Mouse (Mus musculus) left cerebral cortex, postnatal 10 days (tissue): Measurements from ENCODE around the gene Olfr978. TPM values are rescaled to one million over a fixed set of nuclear protein-coding genes. Genes with fewer than 3 reads are reported as not detected.
"Not testable (repeated sequence)": the region's sequence is repeated elsewhere in the genome, so short reads cannot be mapped to it uniquely, and the experiment has no call there.

Experiments used
- DNase-seq, 2 experiments: peaks; one replicate each; pipeline ENCODE4 v3.0.0; 2021 to 2022; ENCODE audit warnings: low spot score in 2 of 2, mixed read lengths in 1 of 2; ENCODE audit errors: extremely low spot score in 1 of 2
- intact Hi-C: fragments of 180-260 bp; cut with DNase I; formaldehyde crosslinking; loops from one replicate; pipeline ENCODE4 v1.15.1; 2025
- total RNA-seq, 2 experiments: library from RNA; stranded (reverse); gene quantifications; 2 replicates each; pipeline ENCODE4 v1.2.3; 2021

Olfr978 gene
- total RNA-seq: not detected

DNA sequence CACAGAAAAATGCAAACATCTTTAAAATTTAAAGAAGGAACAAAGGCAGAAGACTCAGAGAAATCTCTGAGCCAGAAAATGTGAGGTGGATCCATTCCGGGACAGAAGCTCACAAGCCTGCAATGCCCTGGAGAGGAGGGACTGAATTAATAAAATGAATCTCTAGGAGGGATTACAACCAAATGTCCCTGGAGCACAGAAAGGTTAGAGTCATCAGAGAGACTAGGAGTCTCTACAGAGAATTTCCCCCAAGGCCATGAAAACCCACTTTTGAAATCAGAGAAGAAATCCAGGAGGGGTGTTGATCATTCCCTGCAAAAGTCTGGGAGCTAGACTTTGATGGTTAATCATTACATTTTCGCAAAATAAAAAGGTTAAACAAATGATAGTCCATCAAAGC, at the start of gene Olfr978:
Gene Olfr978, plus strand, starts transcription at position 301 of the 400 bp plus-strand sequence.
- DNase-seq: no peak
- intact Hi-C loops: no loop called here

DNA sequence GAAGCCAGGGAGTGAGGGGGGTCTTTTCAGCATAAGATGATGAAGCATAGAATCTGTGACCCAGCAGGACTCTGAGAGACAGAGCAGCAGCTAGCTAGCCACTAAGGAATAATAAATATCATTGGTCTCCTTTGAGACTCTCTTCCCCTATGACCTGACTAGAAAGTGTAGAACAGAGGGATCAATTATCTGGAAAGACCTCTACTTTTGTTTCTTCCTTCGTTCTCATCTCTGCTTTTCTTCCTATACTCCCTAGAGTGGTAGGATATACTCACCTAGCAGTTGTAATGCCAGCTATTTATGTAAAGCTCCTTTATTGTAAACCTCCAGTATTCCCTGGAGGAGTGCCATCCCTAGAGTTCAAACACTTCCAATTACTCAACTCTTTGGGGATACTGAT, 40.0 kb upstream of the Olfr978 start, which contains the start of gene Olfr975:
Gene Olfr975, minus strand, starts transcription at position 101 of the 400 bp plus-strand sequence.
- intact Hi-C loops: no loop called here
- no peak for DNase-seq

DNA sequence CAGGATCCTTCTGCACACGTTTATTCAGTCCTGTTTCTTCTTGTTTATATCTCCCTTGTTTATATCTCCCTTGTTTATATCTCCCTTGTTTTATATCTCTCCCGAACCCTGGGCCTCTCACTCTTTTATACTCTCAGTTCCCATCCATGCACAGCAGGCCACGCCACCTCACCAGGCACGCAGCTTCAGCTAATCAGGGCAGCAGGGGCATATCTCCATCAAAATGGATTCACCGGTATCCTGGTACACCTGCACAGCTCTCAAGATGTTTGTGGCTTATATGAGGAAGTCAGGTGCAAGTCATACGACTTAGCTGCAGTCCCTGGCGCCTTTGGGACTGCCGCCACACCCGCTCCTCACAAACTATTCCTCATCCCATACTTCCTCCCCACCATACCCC, 30.9 kb upstream of the Olfr978 start, which contains the start of gene Olfr976:
Gene Olfr976, minus strand, starts transcription at position 101 of the 400 bp plus-strand sequence.
- DNase-seq, intact Hi-C loops: not testable (repeated sequence)

DNA sequence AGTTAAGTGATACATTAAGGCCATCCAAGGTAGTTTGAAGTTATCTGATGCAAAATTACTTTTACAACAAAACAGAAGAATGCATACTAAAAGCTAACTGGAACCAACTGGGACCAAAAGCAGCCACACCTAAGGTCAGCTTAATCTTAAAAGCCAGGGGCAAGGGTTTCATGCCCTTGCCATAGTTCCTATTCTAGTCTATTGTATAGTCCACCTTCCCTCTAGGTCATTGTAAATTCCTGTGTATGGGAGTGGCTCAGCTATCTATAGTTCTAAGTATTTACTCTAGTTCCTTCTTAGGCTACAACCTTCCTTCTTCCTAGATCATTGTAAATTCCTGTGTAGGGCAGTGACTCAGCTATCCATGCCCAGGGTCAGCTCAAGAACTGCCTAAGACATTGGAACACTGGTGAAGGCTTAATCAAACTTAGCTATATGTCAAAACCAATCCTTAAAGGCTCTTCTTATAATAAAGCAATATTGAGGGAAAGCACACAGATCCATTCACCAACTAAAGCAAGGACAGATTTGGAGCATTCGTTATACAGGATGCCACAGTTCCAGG, 15.2 kb upstream of the Olfr978 start:
- intact Hi-C loops, DNase-seq: not testable (repeated sequence)

DNA sequence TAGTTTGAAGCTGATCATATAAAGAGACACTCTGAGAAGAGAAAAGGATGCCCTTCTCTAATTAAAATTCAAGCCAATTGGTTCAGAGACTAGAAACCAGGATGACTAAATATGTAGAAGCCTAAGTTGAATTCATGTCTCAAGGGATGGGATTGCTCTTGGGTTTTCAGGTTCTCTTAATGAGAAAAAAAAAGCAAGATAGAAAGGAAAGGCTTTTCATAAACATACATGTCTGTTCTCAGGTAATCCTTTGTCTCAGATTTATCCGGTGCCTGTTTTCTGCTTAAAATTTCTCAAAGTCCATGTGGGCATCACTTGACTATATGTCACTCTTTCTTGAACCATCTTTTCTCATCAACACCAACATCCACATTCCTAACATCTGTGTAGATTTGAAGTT, 11.5 kb downstream of the Olfr978 start, which contains the start of gene Olfr979:
Gene Olfr979, minus strand, starts transcription at position 101 of the 400 bp plus-strand sequence.
- DNase-seq: no peak

DNA sequence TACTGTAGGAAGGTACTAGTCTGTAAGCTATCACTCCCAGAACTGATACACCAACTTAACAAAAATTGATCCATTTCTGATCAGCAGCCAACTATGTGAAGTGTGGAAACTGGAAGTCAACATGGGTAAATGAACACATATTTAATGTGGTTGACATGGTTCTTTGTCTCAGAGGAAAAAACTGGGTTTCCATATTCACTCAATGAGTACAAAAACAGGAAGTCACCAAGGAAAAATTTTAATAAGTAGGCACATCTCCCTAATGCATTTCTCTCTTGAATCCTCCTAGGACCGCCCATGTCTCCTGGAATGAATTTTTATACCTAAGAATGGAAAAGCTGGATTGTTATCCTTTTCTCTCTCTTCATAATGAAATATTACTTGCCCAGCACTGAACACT, 17.6 kb downstream of the Olfr978 start, which contains the start of gene Olfr980:
Gene Olfr980, minus strand, starts transcription at position 101 of the 400 bp plus-strand sequence.
- no peak for DNase-seq
- intact Hi-C loops: no loop called here

More for the DNA sequence above, 11.5 kb downstream of the Olfr978 start, which contains the start of gene Olfr979:
- intact Hi-C loops: no loop called here

DNA sequence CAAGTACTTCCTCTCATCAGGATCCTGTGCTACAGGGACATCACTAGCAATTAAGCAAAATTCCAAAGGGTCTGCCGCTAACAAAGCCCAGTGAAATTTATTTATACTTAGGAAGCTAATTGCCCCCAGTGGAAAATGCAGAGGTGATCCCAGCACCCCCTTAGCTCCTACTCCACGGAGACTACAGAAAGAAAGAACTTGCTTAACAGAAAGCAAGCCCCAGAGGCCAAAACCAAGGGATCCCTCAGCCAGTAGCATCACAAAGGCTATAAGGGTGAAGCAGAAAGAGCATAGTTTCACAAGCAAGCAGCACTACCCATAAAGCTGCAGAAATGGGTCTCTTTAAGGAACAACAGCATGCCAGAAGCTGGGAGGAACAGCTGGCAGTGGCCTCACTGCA, 29.3 kb downstream of the Olfr978 start, which contains the start of gene Olfr981:
Gene Olfr981, plus strand, starts transcription at position 301 of the 400 bp plus-strand sequence.
- intact Hi-C loops: no loop called here
- DNase-seq: no peak

Other genes starting within 250 kb of the Olfr978 start
- gene Olfr967, start 245.9 kb upstream of the Olfr978 start, total RNA-seq: not detected
- not detected for gene Olfr968, start 208.9 kb upstream of the Olfr978 start, total RNA-seq
- gene Olfr969, start 201.2 kb upstream of the Olfr978 start, total RNA-seq: not detected
- not detected for gene Olfr970, start 183.3 kb upstream of the Olfr978 start, total RNA-seq
- not detected for gene Olfr971, start 155.2 kb upstream of the Olfr978 start, total RNA-seq
- not detected for gene Olfr972, start 125.7 kb upstream of the Olfr978 start, total RNA-seq
- gene Olfr229, start 84.8 kb upstream of the Olfr978 start, total RNA-seq: not detected
- not detected for gene Olfr974, start 54.6 kb upstream of the Olfr978 start, total RNA-seq
- gene Olfr975, start 40.1 kb upstream of the Olfr978 start, total RNA-seq: not detected
- gene Olfr976, start 31.0 kb upstream of the Olfr978 start, total RNA-seq: not detected
- not detected for gene Olfr979, start 11.4 kb downstream of the Olfr978 start, total RNA-seq
- gene Olfr980, start 17.5 kb downstream of the Olfr978 start, total RNA-seq: not detected
- gene Olfr981, start 29.4 kb downstream of the Olfr978 start, total RNA-seq: not detected
- gene Olfr982, start 81.7 kb downstream of the Olfr978 start, total RNA-seq: not detected
- not detected for gene Olfr983, start 101.5 kb downstream of the Olfr978 start, total RNA-seq
- not detected for gene Olfr984, start 122.1 kb downstream of the Olfr978 start, total RNA-seq
- gene Olfr985, start 138.1 kb downstream of the Olfr978 start, total RNA-seq: not detected
- not detected for gene Tmem225, start 156.0 kb downstream of the Olfr978 start, total RNA-seq
- gene Olfr986, start 188.8 kb downstream of the Olfr978 start, total RNA-seq: not detected
- gene Zfp202, start 200.2 kb downstream of the Olfr978 start, total RNA-seq: 1 to 10 TPM; 4.0 to 4.9 TPM